Mouse (Mus musculus) MEL (cell line): ENCODE results near the gene C77080. TPM values are rescaled to one million over a fixed set of nuclear protein-coding genes. Genes with fewer than 3 reads are reported as not detected.
A peak's percentile ranks its signal among the peaks of the same experiment; 100 is the strongest.

Experiments
- DNase-seq: peaks from one replicate; pipeline ENCODE4 v3.0.0; 2011; ENCODE audit warnings: low read depth, low spot score
- H3K27ac ChIP-seq: 2 replicates; pipeline ENCODE4 v1.5.1; 2012; ENCODE audit warnings: low read depth, mild to moderate bottlenecking, control low read depth, low read length, moderate library complexity; ENCODE audit not compliant: control insufficient read depth
- H3K27me3 ChIP-seq, 2 experiments: fragments of 150-350 bp in 1 of 2; sonication (generic) in 1 of 2; 2 replicates each; pipeline ENCODE4 v1.6.1; 2012; ENCODE audit warnings: low read length in 2 of 2, mild to moderate bottlenecking in 2 of 2, improper control_type of control experiment in 1 of 2, moderate library complexity in 1 of 2; ENCODE audit not compliant: insufficient read depth in 2 of 2, control insufficient read depth in 1 of 2
- H3K36me3 ChIP-seq, 2 experiments: 2 replicates each; pipeline ENCODE4 v1.6.1; 2012 to 2014; ENCODE audit warnings: low read length in 2 of 2, improper control_type of control experiment in 1 of 2, inconsistent platforms in 1 of 2, mild to moderate bottlenecking in 1 of 2; ENCODE audit not compliant: insufficient read depth in 2 of 2, control insufficient read depth in 1 of 2
- H3K4me1 ChIP-seq, 2 experiments: fragments of 150-350 bp in 1 of 2; sonication (generic) in 1 of 2; 2 replicates each; pipeline ENCODE4 v1.6.1; 2012; ENCODE audit warnings: low read length in 2 of 2, improper control_type of control experiment in 1 of 2, mild to moderate bottlenecking in 1 of 2; ENCODE audit not compliant: insufficient read depth in 2 of 2, control insufficient read depth in 1 of 2
- H3K4me3 ChIP-seq, 2 experiments: fragments of 150-350 bp in 1 of 2; sonication (generic) in 1 of 2; 2 replicates each; pipeline ENCODE4 v1.5.1; 2012; ENCODE audit warnings: low read depth in 2 of 2, low read length in 2 of 2, mild to moderate bottlenecking in 2 of 2, moderate library complexity in 2 of 2, control low read depth in 1 of 2, improper control_type of control experiment in 1 of 2; ENCODE audit not compliant: control insufficient read depth in 1 of 2, insufficient read depth in 1 of 2
- H3K79me2 ChIP-seq: 2 replicates; pipeline ENCODE4 v1.6.1; 2012; ENCODE audit warnings: mild to moderate bottlenecking, low read length, moderate library complexity; ENCODE audit not compliant: control insufficient read depth, poor library complexity, insufficient read depth
- H3K9ac ChIP-seq: 2 replicates; pipeline ENCODE4 v1.6.1; 2012; ENCODE audit warnings: low read depth, mild to moderate bottlenecking, control low read depth, low read length, moderate library complexity; ENCODE audit not compliant: control insufficient read depth, poor library complexity, severe bottlenecking
- H3K9me3 ChIP-seq: fragments of 150-350 bp; sonication (generic); replicated peaks from 2 replicates; pipeline ENCODE4 v1.6.1; 2012; ENCODE audit warnings: mild to moderate bottlenecking, low read length, improper control_type of control experiment, moderate library complexity; ENCODE audit not compliant: insufficient read depth
- BHLHE40 ChIP-seq: IDR thresholded peaks from 2 replicates; pipeline ENCODE4 v1.6.1; 2012; ENCODE audit warnings: low read depth, mild to moderate bottlenecking, inconsistent platforms, low read length, improper control_type of control experiment, borderline replicate concordance
- CHD1 ChIP-seq: IDR thresholded peaks from 2 replicates; pipeline ENCODE4 v1.6.1; 2012; ENCODE audit warnings: low read depth, mild to moderate bottlenecking, inconsistent platforms, low read length, improper control_type of control experiment
- CHD2 ChIP-seq: IDR thresholded peaks from 2 replicates; pipeline ENCODE4 v1.6.1; 2011; ENCODE audit warnings: low read length, improper control_type of control experiment
- CTCF ChIP-seq, 3 experiments: IDR thresholded peaks in 2 of 3; conservative IDR thresholded peaks in 1 of 3; 2 replicates each; pipeline ENCODE4 v1.5.1; 2011 to 2012; ENCODE audit warnings: low read length in 3 of 3, low read depth in 2 of 3, mild to moderate bottlenecking in 2 of 3, improper control_type of control experiment in 1 of 3, inconsistent platforms in 1 of 3, mixed read lengths in 1 of 3, moderate library complexity in 1 of 3; ENCODE audit not compliant: control insufficient read depth in 1 of 3, insufficient read depth in 1 of 3, poor library complexity in 1 of 3, severe bottlenecking in 1 of 3
- E2F4 ChIP-seq: IDR thresholded peaks from 2 replicates; pipeline ENCODE4 v1.6.1; 2011; ENCODE audit warnings: low read depth, low read length, improper control_type of control experiment, borderline replicate concordance
- ELF1 ChIP-seq: IDR thresholded peaks from 2 replicates; pipeline ENCODE4 v1.6.1; 2014; ENCODE audit warnings: low read depth, mild to moderate bottlenecking, inconsistent platforms, low read length, improper control_type of control experiment, moderate library complexity
- EP300 ChIP-seq, 2 experiments: IDR thresholded peaks; 2 replicates each; pipeline ENCODE4 v1.6.1; 2011; ENCODE audit warnings: improper control_type of control experiment in 2 of 2, low read length in 2 of 2, low read depth in 1 of 2, mild to moderate bottlenecking in 1 of 2
- ETS1 ChIP-seq: IDR thresholded peaks from 2 replicates; pipeline ENCODE4 v1.6.1; 2012; ENCODE audit warnings: low read depth, mild to moderate bottlenecking, inconsistent platforms, low read length, improper control_type of control experiment, moderate library complexity
- GABPA ChIP-seq: IDR thresholded peaks from 2 replicates; pipeline ENCODE4 v1.6.1; 2012; ENCODE audit warnings: low read depth, mild to moderate bottlenecking, inconsistent platforms, low read length, improper control_type of control experiment, moderate library complexity
- HCFC1 ChIP-seq: IDR thresholded peaks from 2 replicates; pipeline ENCODE4 v1.6.1; 2012; ENCODE audit warnings: low read depth, mild to moderate bottlenecking, inconsistent platforms, low read length, improper control_type of control experiment, moderate library complexity
- JUND ChIP-seq: IDR thresholded peaks from 2 replicates; pipeline ENCODE4 v1.6.1; 2011; ENCODE audit warnings: low read depth, mild to moderate bottlenecking, improper control_type of control experiment, low read length
- KAT2A ChIP-seq: conservative IDR thresholded peaks from 2 replicates; pipeline ENCODE4 v1.6.1; 2012; ENCODE audit warnings: low read depth, low read length, improper control_type of control experiment, inconsistent platforms
- MAFK ChIP-seq: IDR thresholded peaks from 2 replicates; pipeline ENCODE4 v1.6.1; 2011; ENCODE audit warnings: low read depth, mild to moderate bottlenecking, low read length, improper control_type of control experiment, borderline replicate concordance
- MAZ ChIP-seq: IDR thresholded peaks from 2 replicates; pipeline ENCODE4 v1.6.1; 2012; ENCODE audit warnings: low read depth, mild to moderate bottlenecking, inconsistent platforms, low read length, improper control_type of control experiment
- MEF2A ChIP-seq: IDR thresholded peaks from 2 replicates; pipeline ENCODE4 v1.6.1; 2014; ENCODE audit warnings: low read depth, mild to moderate bottlenecking, inconsistent platforms, low read length, improper control_type of control experiment; ENCODE audit not compliant: poor library complexity, insufficient replicate concordance, severe bottlenecking; ENCODE audit errors: extremely low read depth
- MXI1 ChIP-seq: IDR thresholded peaks from 2 replicates; pipeline ENCODE4 v1.6.1; 2011; ENCODE audit warnings: mild to moderate bottlenecking, low read depth, low read length, improper control_type of control experiment
- MYB ChIP-seq: IDR thresholded peaks from 2 replicates; pipeline ENCODE4 v1.6.1; 2011; ENCODE audit warnings: mild to moderate bottlenecking, low read depth, low read length, improper control_type of control experiment
- NELFE ChIP-seq: IDR thresholded peaks from 2 replicates; pipeline ENCODE4 v1.6.1; 2011; ENCODE audit warnings: low read depth, low read length, improper control_type of control experiment
- NRF1 ChIP-seq: IDR thresholded peaks from 2 replicates; pipeline ENCODE4 v1.6.1; 2014; ENCODE audit warnings: low read depth, mild to moderate bottlenecking, inconsistent platforms, low read length, improper control_type of control experiment, moderate library complexity; ENCODE audit not compliant: poor library complexity, insufficient read depth, severe bottlenecking
- POLR2AphosphoS2 ChIP-seq: IDR thresholded peaks from 2 replicates; pipeline ENCODE4 v1.6.1; 2011; ENCODE audit warnings: low read length, improper control_type of control experiment
- POLR2AphosphoS5 ChIP-seq: IDR thresholded peaks from 2 replicates; pipeline ENCODE4 v1.6.1; 2012; ENCODE audit warnings: low read depth, borderline replicate concordance, mild to moderate bottlenecking, inconsistent platforms, low read length, moderate library complexity, mixed read lengths
- RAD21 ChIP-seq: IDR thresholded peaks from 2 replicates; pipeline ENCODE4 v1.6.1; 2011; ENCODE audit warnings: mild to moderate bottlenecking, low read depth, low read length, improper control_type of control experiment
- RCOR1 ChIP-seq: IDR thresholded peaks from 2 replicates; pipeline ENCODE4 v1.6.1; 2012; ENCODE audit warnings: low read depth, mild to moderate bottlenecking, inconsistent platforms, low read length, improper control_type of control experiment
- SIN3A ChIP-seq: IDR thresholded peaks from 2 replicates; pipeline ENCODE4 v1.6.1; 2012; ENCODE audit warnings: low read length, improper control_type of control experiment, inconsistent platforms
- SMC3 ChIP-seq: IDR thresholded peaks from 2 replicates; pipeline ENCODE4 v1.6.1; 2011; ENCODE audit warnings: low read depth, low read length, improper control_type of control experiment
- TCF12 ChIP-seq: IDR thresholded peaks from 2 replicates; pipeline ENCODE4 v1.6.1; 2014; ENCODE audit warnings: low read depth, mild to moderate bottlenecking, inconsistent platforms, low read length, improper control_type of control experiment, moderate library complexity
- UBTF ChIP-seq: IDR thresholded peaks from 2 replicates; pipeline ENCODE4 v1.6.1; 2012; ENCODE audit warnings: low read depth, mild to moderate bottlenecking, inconsistent platforms, low read length, improper control_type of control experiment, moderate library complexity, borderline replicate concordance; ENCODE audit not compliant: insufficient read depth
- USF1 ChIP-seq: IDR thresholded peaks from 2 replicates; pipeline ENCODE4 v1.6.1; 2014; ENCODE audit warnings: low read depth, mild to moderate bottlenecking, inconsistent platforms, low read length, improper control_type of control experiment, moderate library complexity
- USF2 ChIP-seq, 2 experiments: IDR thresholded peaks; 2 replicates each; pipeline ENCODE4 v1.6.1; 2011 to 2012; ENCODE audit warnings: improper control_type of control experiment in 2 of 2, low read length in 2 of 2, borderline replicate concordance in 1 of 2, inconsistent platforms in 1 of 2, low read depth in 1 of 2, mild to moderate bottlenecking in 1 of 2; ENCODE audit not compliant: insufficient read depth in 1 of 2
- ZC3H11A ChIP-seq: IDR thresholded peaks from 2 replicates; pipeline ENCODE4 v1.6.1; 2012; ENCODE audit warnings: low read depth, mild to moderate bottlenecking, inconsistent platforms, low read length, improper control_type of control experiment
- ZKSCAN1 ChIP-seq: IDR thresholded peaks from 2 replicates; pipeline ENCODE4 v1.6.1; 2012; ENCODE audit warnings: low read depth, mild to moderate bottlenecking, inconsistent platforms, low read length, improper control_type of control experiment, moderate library complexity
- ZMIZ1 ChIP-seq: IDR thresholded peaks from 2 replicates; pipeline ENCODE4 v1.6.1; 2012; ENCODE audit warnings: low read depth, mild to moderate bottlenecking, inconsistent platforms, low read length, improper control_type of control experiment, moderate library complexity
- ZNF384 ChIP-seq: IDR thresholded peaks from 2 replicates; pipeline ENCODE4 v1.6.1; 2012; ENCODE audit warnings: low read depth, mild to moderate bottlenecking, inconsistent platforms, low read length, improper control_type of control experiment
- polyA plus RNA-seq, 2 experiments: library from polyadenylated mRNA; stranded (reverse) in 1 of 2; unstranded in 1 of 2; fragments of >175 nt in 1 of 2; fragments of >200 nt in 1 of 2; gene quantifications; 2 replicates each; pipeline versions ENCODE4 v1.2.1 to v1.2.4; 2012; ENCODE audit warnings: low replicate concordance in 2 of 2, low read depth in 1 of 2; ENCODE audit not compliant: insufficient read length in 2 of 2, insufficient read depth in 1 of 2, missing spikeins in 1 of 2
- total RNA-seq: library from RNA; depleted of rRNA; stranded (reverse); fragments of 300-350 nt; gene quantifications from 2 replicates; pipeline ENCODE4 v1.2.3, GENCODE M21; 2012

The C77080 gene
- total and polyA plus RNA-seq, 3 experiments: 0.92 to 6.9 TPM; not detected in 1

DNA sequence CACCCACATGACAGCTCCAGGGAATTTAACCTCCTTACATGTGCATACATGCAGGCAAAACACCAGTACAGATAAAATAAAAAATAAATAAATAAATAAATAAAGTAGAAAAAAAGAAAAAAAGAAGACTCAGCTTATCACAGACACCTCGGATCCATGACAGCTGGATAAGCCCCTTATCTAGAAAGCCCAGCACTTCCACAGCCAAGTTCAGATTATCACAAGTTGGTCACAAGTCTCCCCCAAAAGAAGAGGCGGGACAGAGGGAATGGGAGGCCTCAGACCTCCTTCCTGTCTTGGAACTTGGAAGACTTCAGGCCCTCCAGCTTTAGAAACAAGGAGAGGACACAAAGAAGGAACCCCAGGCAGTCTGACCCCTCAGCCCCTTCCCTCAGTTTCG is 26.1 kb downstream of the C77080 start (continued):
- TF ChIP-seq MYB: no peak
- no peak for TF ChIP-seq ZMIZ1
- no peak for TF ChIP-seq GABPA
- TF ChIP-seq BHLHE40: peak; percentile 66; the same call in 1 of the 2 replicates
- TF ChIP-seq RCOR1: peak; percentile 94
- TF ChIP-seq MAFK: peak; percentile 62; the same call in 1 of the 2 replicates
- TF ChIP-seq ZKSCAN1: no peak

GRCm38 (mm10) chr4:129234488-129234887 is 26.7 kb downstream of the C77080 start:
- no peak overlapping the region for H3K4me3 ChIP-seq
- H3K36me3 ChIP-seq: peaks cover 0 to 35% of the 10 kb centered on the region in 2 experiments; a peak in 2 of 4 replicates
- H3K27me3 ChIP-seq: no peaks in the 10 kb centered on the region
- no peak overlapping the region for H3K9ac ChIP-seq
- peak overlapping the region; percentile 81 for H3K27ac ChIP-seq
- no peaks in the 10 kb centered on the region for H3K79me2 ChIP-seq
- DNase-seq: peak; percentile 76
- H3K9me3 ChIP-seq: no peaks in the 10 kb centered on the region
- peaks cover 25 to 50% of the 10 kb centered on the region in 2 experiments for H3K4me1 ChIP-seq
- TF ChIP-seq POLR2AphosphoS5: no peak
- no peak for TF ChIP-seq CTCF (IDR thresholded peaks at IDR 0.05 in 2 of 3, conservative IDR thresholded peaks at IDR 0.05 in 1 of 3; ENCODE audit: control insufficient read depth in 1 of 3, insufficient read depth in 1 of 3, low read depth in 2 of 3, low read length in 3 of 3, poor library complexity in 1 of 3, severe bottlenecking in 1 of 3)
- TF ChIP-seq ETS1: peak; percentile 85
- TF ChIP-seq GABPA: 0 out of 2 replicates have a peak, but pooled peaks have one; percentile 21
- TF ChIP-seq SMC3: 0 out of 2 replicates have a peak, but pooled peaks have one; percentile 15
- peak; percentile 61; the same call in 1 of the 2 replicates for TF ChIP-seq MEF2A
- no peak for TF ChIP-seq USF1
- no peak for TF ChIP-seq ZMIZ1
- 0 out of 2 replicates have a peak, but pooled peaks have one; percentile 22 for TF ChIP-seq POLR2AphosphoS2
- peak; percentile 47; the same call in 1 of the 2 replicates for TF ChIP-seq MYB
- TF ChIP-seq NRF1: no peak
- peak; percentile 21; the same call in 1 of the 2 replicates for TF ChIP-seq SIN3A
- TF ChIP-seq NELFE: no peak
- TF ChIP-seq CHD1: no peak
- TF ChIP-seq TCF12: peak; percentile 98
- TF ChIP-seq KAT2A: no peak
- no peak for TF ChIP-seq MAZ
- TF ChIP-seq E2F4: no peak
- peak; percentile 11; the same call in 1 of the 2 replicates for TF ChIP-seq HCFC1
- TF ChIP-seq MXI1: peak; percentile 47
- no peak for TF ChIP-seq RAD21
- peak; percentile 98 for TF ChIP-seq RCOR1
- no peak for TF ChIP-seq USF2 (IDR thresholded peaks at IDR 0.05; ENCODE audit: borderline replicate concordance in 1 of 2, insufficient read depth in 1 of 2, low read depth in 1 of 2, low read length in 2 of 2)
- no peak for TF ChIP-seq UBTF
- peak; percentile 23; the same call in 1 of the 2 replicates for TF ChIP-seq JUND
- peak; percentile 90 to 94 for TF ChIP-seq EP300 (IDR thresholded peaks at IDR 0.05; ENCODE audit: low read depth in 1 of 2, low read length in 2 of 2)
- no peak for TF ChIP-seq ZNF384
- TF ChIP-seq ZC3H11A: no peak
- no peak for TF ChIP-seq CHD2
- TF ChIP-seq ELF1: peak; percentile 71
- TF ChIP-seq MAFK: peak; percentile 54; the same call in 1 of the 2 replicates
